Mouse (Mus musculus) layer of hippocampus, postnatal 10 days (tissue): Measurements from ENCODE around the gene Soga1. TPM values are rescaled to one million over a fixed set of nuclear protein-coding genes. Genes with fewer than 3 reads are reported as not detected.

Experiments used
- DNase-seq, 2 experiments: peaks; one replicate each; pipeline ENCODE4 v3.0.0; 2021; ENCODE audit warnings: low spot score in 2 of 2
- total RNA-seq, 2 experiments: library from RNA; stranded (reverse); gene quantifications; 2 replicates each; pipeline ENCODE4 v1.2.3; 2021

The Soga1 gene
- total RNA-seq, 2 experiments from 2014 or later, result 74.1 to 79.6 TPM

GRCm38 (mm10) chr2:157064978-157065878 is 13.8 kb downstream of the Soga1 start:
- peak in 1 of 2 experiments; percentile 7 for DNase-seq

DNA sequence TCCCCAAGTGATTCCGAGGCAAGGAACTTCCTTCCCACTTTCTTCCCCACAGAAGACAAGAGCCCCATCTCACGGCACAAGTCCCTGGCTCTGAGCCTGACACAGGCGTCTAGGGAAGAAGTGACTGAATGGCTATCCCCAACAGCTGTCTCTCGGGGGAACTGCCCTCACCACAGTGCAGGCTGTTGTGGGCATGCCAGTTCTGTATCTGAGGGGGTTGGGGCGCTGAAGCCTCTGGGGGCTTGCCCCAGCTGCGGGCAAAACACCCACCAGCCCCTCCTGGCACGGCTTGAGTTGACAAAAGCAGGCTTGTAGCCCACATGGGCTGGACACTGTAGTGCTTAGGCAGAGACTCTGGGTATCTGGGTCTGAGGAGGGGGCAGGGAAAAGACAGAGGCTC is 14.9 kb downstream of the Soga1 start:
- peak; percentile 57 to 63 for DNase-seq

- peak; percentile 45 to 49 for DNase-seq
Measured at GRCm38 (mm10) chr2:157063241-157063700, 15.8 kb downstream of the Soga1 start.

- DNase-seq, result peak in 1 of 2 experiments; percentile 14
Measured at GRCm38 (mm10) chr2:157060557-157061305, 18.3 kb downstream of the Soga1 start.

DNA sequence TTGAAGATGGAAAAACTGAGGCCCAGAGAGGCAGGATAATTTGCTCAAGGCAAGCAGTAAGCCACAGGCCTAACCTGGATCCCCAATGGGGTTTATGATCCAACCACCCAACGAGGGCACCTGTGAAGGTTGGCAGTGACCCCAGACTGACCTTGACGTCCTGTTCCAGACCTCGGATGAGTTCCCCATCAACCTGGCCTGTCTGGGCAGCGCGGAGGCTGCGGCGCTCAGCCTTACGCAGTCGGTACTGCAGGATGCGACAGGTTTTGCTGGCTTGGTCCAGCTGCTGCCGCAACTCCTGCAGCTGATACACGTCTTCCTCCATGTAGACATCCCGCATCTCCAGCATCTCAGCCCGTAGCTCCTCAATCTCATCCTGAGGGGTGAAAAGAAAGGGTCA is 19.0 kb downstream of the Soga1 start:
- no peak for DNase-seq

- DNase-seq, result no peak
Measured at GRCm38 (mm10) chr2:157059166-157059565, 19.9 kb downstream of the Soga1 start.

DNA sequence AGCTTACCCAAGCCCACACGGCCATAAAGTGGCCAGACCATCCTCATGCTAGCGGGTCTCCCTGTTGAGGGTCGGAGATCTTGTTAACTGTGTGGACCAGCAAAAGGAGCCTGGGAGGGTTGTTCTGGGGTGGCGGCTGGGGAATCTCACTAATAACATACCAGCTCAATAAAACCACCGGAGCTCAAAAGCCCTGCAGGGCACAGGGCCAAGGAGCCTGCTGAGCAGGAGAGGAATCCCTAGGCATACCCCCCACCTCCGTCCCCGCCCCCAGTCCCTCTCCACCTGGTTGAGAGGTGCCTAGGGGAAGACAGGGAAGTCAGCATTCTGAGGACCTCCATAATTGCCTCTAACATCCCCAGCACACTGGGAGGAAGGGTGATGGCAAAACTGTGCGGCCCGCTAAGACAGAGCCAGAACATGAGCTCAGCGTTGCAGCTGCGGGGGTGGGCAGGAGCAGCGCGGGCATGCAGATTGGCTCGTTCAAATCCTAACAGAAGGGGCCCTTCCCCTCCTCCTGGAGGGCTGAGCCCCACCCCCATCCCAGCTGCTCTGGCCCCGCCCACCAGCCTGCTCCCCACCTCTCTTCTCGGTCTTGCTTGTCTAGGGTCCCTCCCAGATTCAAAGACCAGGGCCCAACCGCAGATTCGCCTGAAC is 20.6 kb downstream of the Soga1 start:
- peak; percentile 82 to 87 for DNase-seq

- no peak for DNase-seq
Measured at GRCm38 (mm10) chr2:157057758-157058157, 21.3 kb downstream of the Soga1 start.

DNA sequence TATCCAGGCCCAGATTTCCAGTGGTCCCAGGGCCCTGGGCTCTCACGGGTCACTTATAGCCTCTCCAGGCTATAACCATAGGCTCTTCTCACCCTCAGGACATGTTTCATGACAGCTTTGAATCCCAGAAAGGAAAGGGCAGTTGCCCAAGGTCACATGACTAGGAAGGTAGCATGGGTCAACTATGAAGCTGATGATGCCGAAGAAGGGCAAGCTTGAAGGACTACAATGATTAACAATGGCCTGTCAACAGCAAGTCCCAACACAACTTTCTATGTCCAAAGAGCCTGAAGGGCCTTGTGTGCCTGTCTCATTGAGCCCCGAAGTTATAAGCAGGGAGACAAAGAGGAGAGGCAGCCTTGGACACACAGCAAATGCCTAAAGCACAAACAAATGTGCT is 21.9 kb downstream of the Soga1 start:
- DNase-seq, result no peak

DNA sequence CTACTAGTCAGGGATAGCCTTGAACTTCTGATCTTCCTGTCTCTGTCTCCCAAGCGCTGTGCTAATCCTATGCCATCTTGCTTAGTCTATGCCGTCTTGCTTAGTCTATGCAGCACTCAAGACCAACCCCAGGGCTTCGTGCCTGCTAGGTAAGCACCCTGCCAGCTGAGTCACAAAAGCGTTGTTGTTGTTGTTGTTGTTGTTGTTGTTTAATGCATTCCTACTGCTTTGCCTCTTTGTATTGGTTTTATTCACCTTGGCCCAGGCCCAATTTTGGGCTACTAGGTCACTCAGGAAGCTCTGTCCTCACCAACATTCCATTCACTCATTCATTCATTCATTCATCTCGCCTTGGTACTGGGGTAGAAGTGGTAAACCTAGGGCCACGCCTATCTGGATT is 23.3 kb downstream of the Soga1 start:
- DNase-seq, result no peak

GRCm38 (mm10) chr2:157054816-157055215 is 24.2 kb downstream of the Soga1 start:
- DNase-seq, result peak; percentile 66 to 71

DNA sequence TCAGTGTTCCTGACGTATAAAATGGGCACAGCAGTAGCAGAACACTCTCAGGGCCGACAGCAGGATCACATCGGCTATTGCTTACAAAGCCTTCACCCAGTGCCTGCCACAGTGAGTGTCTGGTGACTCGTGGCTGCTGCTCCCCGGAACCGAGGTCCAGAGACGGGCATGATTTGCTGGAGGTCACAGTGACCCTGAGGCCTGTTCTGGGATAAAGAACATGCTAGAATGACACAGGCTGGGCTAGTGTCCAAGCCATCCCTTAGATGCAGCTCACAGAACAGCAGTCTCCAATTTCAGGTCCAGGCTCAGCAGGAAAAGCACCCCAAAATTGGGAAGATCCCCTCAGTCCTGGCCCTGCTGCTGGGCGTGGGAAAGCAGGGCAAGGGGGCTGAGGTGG is 24.8 kb downstream of the Soga1 start:
- no peak for DNase-seq

DNA sequence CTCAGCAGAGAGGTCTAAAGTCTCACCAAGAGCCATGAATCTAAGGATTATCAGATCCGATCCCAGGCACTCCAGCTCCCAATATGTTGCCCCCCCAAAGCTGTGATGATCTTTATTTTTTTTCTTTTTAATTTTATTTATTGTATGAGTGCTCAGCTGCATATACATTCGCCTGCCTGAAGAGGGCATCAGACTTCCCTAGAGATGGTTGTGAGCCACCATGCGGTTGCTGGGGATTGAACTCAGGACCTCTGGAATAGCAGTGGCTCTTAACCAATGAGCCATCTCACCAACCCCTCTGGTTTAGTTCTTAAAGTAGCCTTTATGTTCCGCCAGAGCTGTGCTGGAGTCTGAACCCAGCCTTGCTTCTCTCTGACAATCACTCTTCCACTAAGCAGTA is 25.3 kb downstream of the Soga1 start:
- no peak for DNase-seq

DNA sequence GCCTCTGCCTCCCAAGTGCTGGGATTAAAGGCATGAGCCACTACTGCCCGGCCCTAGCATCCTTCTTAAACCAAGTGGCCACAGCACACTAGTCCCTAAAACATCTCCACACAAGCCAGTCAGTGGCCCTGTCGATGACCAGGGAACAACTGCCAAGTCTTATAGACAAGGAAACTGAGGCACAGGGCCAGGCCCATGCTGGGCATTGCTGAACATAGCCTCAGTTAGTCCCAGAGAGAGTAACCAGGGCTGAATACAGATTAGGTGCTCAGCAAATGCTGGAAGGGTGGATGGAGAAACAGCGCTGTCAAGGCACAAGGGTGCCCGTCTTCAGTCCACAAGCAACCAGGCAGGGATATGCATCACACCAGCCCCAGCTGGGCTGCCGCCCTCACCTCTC is 25.9 kb downstream of the Soga1 start:
- no peak for DNase-seq

DNA sequence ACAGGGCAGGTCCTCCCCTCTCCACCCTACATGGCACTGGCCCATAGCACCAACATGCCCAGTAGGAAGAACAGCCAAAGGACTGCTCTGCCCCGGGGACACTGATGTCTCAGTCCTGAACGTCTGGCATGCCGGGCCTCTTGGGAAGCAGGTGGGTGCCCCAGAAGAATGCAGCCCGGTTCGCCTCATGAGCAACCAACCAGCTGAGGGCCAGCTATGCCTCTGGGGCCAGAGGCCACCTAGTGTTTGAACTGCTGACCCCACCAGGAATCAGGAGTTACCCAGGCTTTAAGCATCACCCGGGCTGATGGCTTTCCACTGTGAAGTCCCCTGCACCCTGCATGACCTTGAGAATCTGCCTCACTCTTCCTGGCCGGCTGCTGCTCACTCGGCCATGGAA is 26.6 kb downstream of the Soga1 start:
- no peak for DNase-seq

GRCm38 (mm10) chr2:157049831-157050243 is 29.2 kb downstream of the Soga1 start:
- peak; percentile 73 to 75 for DNase-seq

GRCm38 (mm10) chr2:157048395-157049181 is 30.5 kb downstream of the Soga1 start:
- peak in 1 of 2 experiments; percentile 68 for DNase-seq

GRCm38 (mm10) chr2:157046956-157047355 is 32.1 kb downstream of the Soga1 start:
- DNase-seq, result no peak

GRCm38 (mm10) chr2:157045932-157046331 is 33.1 kb downstream of the Soga1 start:
- no peak for DNase-seq

GRCm38 (mm10) chr2:157043987-157044386 is 35.1 kb downstream of the Soga1 start:
- DNase-seq, result no peak

DNA sequence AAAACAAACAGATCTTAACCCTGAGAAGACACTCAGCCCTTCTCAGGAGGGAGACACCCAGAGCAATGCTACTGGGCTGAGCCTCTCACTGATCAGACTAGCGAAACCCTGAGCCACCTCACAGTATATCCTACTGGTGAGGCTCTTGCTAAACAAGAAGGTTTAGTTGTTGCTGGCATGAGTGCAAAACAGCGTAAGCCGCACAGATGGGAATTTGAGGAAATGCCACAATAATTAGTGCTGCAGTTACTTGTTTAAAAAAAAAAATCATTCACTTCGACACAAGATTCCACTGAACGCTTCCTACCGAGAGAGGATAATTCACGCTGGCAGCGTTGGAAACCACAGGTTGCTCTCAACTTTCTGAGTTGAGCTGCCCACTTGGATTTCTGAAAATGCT is 35.5 kb downstream of the Soga1 start:
- no peak for DNase-seq
